Mouse (Mus musculus): ENCODE measurements around the gene Pak1.
A peak's percentile ranks its signal among the peaks of the same experiment; 100 is the strongest.
"Not testable (repeated sequence)": the region's sequence is repeated elsewhere in the genome, so short reads cannot be mapped to it uniquely, and the experiment has no call there.

Gene Pak1

GRCm38 (mm10) chr7:97780222-97780621 lies 8.1 kb upstream of the Pak1 start:
- DNase-seq = no peak

GRCm38 (mm10) chr7:97780815-97781214 lies 7.5 kb upstream of the Pak1 start:
- DNase-seq = no peak

GRCm38 (mm10) chr7:97781496-97781895 lies 6.8 kb upstream of the Pak1 start:
- peak; percentile 22 for DNase-seq

- DNase-seq = no peak
Measured at GRCm38 (mm10) chr7:97783523-97783922, 4.8 kb upstream of the Pak1 start.

GRCm38 (mm10) chr7:97788669-97789483 lies 535 bp downstream of the Pak1 start:
- DNase-seq = no peak

- DNase-seq = no peak
Measured at GRCm38 (mm10) chr7:97790272-97790671, 1.9 kb downstream of the Pak1 start.

GRCm38 (mm10) chr7:97792324-97792723 lies 4.0 kb downstream of the Pak1 start:
- no peak for DNase-seq

- no peak for DNase-seq
Measured at GRCm38 (mm10) chr7:97803116-97803515, 14.8 kb downstream of the Pak1 start.

GRCm38 (mm10) chr7:97804245-97805066 lies 16.1 kb downstream of the Pak1 start:
- no peak for DNase-seq

GRCm38 (mm10) chr7:97805067-97805365 lies 16.7 kb downstream of the Pak1 start:
- no peak for DNase-seq

- DNase-seq = no peak
Measured at GRCm38 (mm10) chr7:97809307-97809706, 21.0 kb downstream of the Pak1 start.

GRCm38 (mm10) chr7:97821875-97822274 lies 33.5 kb downstream of the Pak1 start:
- no peak for DNase-seq

GRCm38 (mm10) chr7:97829091-97829490 lies 40.8 kb downstream of the Pak1 start:
- no peak for DNase-seq

GRCm38 (mm10) chr7:97830739-97831138 lies 42.4 kb downstream of the Pak1 start:
- peak; percentile 33 for DNase-seq

- DNase-seq = no peak
Measured at GRCm38 (mm10) chr7:97832987-97833386, 44.6 kb downstream of the Pak1 start.

- no peak for DNase-seq
Measured at GRCm38 (mm10) chr7:97838574-97838973, 50.2 kb downstream of the Pak1 start.

- DNase-seq = peak; percentile 8
Measured at GRCm38 (mm10) chr7:97841311-97841710, 53.0 kb downstream of the Pak1 start.

- DNase-seq = no peak
Measured at GRCm38 (mm10) chr7:97842332-97842731, 54.0 kb downstream of the Pak1 start.

GRCm38 (mm10) chr7:97842806-97843570 lies 54.6 kb downstream of the Pak1 start:
- DNase-seq = peak; percentile 80

- no peak for DNase-seq
Measured at GRCm38 (mm10) chr7:97844419-97844818, 56.1 kb downstream of the Pak1 start.

GRCm38 (mm10) chr7:97845546-97845945 lies 57.2 kb downstream of the Pak1 start:
- peak; percentile 28 for DNase-seq

GRCm38 (mm10) chr7:97846539-97846938 lies 58.2 kb downstream of the Pak1 start:
- DNase-seq = no peak

- not testable (repeated sequence) for DNase-seq
Measured at GRCm38 (mm10) chr7:97849557-97849956, 61.2 kb downstream of the Pak1 start.
